Mouse (Mus musculus): ENCODE results near the gene Scgb1b11. TPM values are rescaled to one million over a fixed set of nuclear protein-coding genes. Genes with fewer than 3 reads are reported as not detected.
"Not testable (repeated sequence)": the region's sequence is repeated elsewhere in the genome, so short reads cannot be mapped to it uniquely, and the experiment has no call there.

The Scgb1b11 gene
- not detected in 2 replicates for polyA plus RNA-seq (2012)

DNA sequence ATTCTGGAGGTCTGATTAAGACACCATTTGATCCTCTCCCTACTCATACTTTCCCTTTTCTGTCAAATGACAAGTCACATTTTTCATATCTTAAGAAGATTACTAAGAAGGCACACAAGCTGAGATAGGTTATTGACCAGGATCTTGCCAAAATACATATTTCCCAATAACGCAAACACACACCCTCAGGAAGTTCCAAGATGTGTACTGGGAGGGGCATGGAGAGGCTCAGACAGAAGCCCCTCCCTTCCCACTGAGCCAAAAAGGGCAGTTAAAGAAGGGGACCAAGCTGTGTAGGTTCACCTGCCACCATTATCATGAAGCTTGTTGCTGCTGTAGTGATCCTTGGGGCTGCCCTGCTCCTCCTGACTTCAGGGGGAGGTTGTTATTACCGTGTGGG lies at the start of gene Scgb1b11:
Gene Scgb1b11 (plus strand): TSS at position 301 of the 400 bp plus-strand sequence.
- not testable (repeated sequence) for H3K4me1 ChIP-seq (ENCODE audit: control insufficient read depth); H3K4me3 ChIP-seq (replicated peaks); H3K27me3 ChIP-seq (ENCODE audit: control insufficient read depth); H3K36me3 ChIP-seq (ENCODE audit: control insufficient read depth); H3K9me3 ChIP-seq (ENCODE audit: control insufficient read depth, low read length)

DNA sequence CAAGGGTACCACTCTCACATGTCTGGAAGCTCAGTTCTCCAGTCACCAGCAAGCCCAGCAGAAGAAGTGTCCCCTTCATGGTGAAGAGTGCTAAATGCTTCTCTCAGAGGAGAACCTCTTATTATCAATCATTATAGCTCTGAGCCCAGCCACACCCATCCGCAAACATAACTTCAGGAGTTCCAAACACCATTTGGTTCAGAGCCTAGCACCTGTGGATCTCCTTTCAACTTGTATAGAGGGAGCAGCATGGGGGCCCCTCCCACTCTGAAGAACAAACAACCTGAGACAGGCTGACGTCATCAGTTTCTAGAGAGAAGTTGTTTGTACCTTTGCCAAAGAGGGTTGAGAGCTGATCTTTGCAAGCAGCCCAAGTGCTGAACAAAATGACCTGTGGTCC lies 11.6 kb upstream of the Scgb1b11 start, which contains the start of gene Scgb2b11:
Gene Scgb2b11 (minus strand): TSS at position 101 of the 400 bp plus-strand sequence.
- not testable (repeated sequence) for H3K4me1 ChIP-seq (ENCODE audit: control insufficient read depth); H3K9me3 ChIP-seq (ENCODE audit: control insufficient read depth, low read length); H3K27me3 ChIP-seq (ENCODE audit: control insufficient read depth); H3K4me3 ChIP-seq (replicated peaks); H3K36me3 ChIP-seq (ENCODE audit: control insufficient read depth)

Other genes with a start within 250 kb of the Scgb1b11 start
- gene Scgb1b10, start 122.0 kb upstream of the Scgb1b11 start, polyA plus RNA-seq (2012): not detected in 2 replicates
- gene Scgb2b11, start 11.7 kb upstream of the Scgb1b11 start, polyA plus RNA-seq (2012): not detected in 2 replicates
- not detected in 2 replicates for gene Scgb2b12, start 104.4 kb downstream of the Scgb1b11 start, polyA plus RNA-seq (2012)
- not detected in 2 replicates for gene Scgb1b12, start 111.3 kb downstream of the Scgb1b11 start, polyA plus RNA-seq (2012)
- gene Scgb1b29, start 218.7 kb downstream of the Scgb1b11 start, polyA plus RNA-seq (2012): not detected in 2 replicates

All from erythroblast, embryonic 14.5 days (primary cell).